Mouse (Mus musculus): ENCODE data around the gene Chrnb1.

The Chrnb1 gene

GRCm38 (mm10) chr11:69774961-69775360 is 20.8 kb downstream of the Chrnb1 start:
- DNase-seq (ENCODE audit: low spot score in 2 of 2) = no peak

DNA sequence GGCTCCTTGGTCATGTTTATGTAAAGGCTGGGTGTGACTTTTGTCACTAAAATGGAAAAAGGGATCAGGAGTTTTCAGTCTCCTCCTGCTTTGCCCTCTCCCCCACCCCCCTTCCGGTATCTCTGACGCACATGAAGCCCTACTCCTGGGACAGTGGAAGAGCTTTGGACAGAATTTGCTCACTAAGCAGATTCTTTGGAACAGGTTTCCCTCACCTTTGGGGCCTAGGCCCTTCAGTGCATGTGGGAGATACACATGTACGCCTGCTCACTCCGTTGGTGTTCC is 28.2 kb downstream of the Chrnb1 start:
- no peak for DNase-seq (ENCODE audit: low spot score in 2 of 2)

DNA sequence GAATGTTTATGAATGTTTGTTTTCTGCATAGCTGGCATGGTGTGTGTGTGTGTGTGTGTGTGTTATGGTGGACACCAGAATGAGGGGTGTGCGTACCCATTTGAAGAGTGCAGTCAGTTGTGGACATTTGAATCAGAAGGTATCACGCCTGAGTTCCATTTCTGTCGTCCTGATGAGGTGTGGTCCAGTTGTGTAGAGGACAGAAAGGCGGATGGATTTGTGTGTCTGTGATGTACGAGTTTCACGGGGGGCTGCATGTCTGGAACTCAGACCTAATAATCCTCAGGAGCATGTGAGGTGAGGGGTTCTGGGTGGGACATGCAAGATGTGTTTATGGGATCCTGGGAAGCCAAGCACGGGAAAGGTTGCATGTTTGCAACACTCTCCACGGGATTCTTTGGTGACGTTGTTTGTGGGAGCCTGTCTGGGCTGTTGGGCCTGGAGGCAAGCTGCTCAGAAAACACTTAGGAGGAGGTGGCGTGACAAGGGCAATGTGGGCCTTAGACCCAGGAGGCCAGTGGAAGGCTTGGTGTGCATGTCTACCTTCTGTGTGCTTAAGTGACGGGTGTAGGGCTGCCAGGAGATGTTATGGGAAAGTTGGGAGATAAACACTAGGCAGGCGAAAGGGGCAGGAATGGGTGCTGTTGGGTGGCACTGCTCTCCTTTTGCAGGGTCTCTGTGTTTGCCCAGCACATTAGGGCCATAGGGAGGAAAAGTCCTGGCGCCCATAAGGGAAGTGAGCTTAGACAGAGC is 28.7 kb downstream of the Chrnb1 start:
- DNase-seq (ENCODE audit: low spot score in 2 of 2) = no peak

- DNase-seq (ENCODE audit: low spot score in 2 of 2) = peak; percentile 53 to 71
These were observed 29.6 kb downstream of the Chrnb1 start for GRCm38 (mm10) chr11:69766126-69766609.

GRCm38 (mm10) chr11:69765221-69766125 is 30.3 kb downstream of the Chrnb1 start, which contains the start of gene Zbtb4:
Gene Zbtb4, plus strand, starts transcription at chr11:69765912.
- DNase-seq (ENCODE audit: low spot score in 2 of 2) = no peak

DNA sequence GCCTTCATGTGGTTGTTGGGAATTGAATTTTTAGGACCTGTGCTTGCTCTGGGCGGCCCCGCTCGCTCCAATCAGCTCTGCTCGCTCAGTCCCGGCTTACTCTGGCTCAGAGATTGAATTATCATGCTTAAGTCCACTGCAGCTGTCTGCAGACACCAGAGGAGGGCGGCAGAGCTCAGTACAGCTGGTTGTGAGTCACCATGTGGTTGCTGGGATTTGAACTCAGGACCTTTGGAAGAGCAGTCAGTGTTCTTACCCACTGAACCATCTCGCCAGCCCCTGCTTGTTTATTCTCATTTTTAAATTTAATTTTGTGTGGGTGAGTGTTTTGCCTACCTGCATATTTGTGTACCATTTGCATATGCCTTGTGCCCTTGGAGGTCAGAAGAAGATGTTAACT is 32.2 kb downstream of the Chrnb1 start:
- no peak for DNase-seq (ENCODE audit: low spot score in 2 of 2)

GRCm38 (mm10) chr11:69761868-69762267 is 33.9 kb downstream of the Chrnb1 start, which contains the start of gene Slc35g3:
Gene Slc35g3, minus strand, starts transcription at chr11:69761968.
- DNase-seq (ENCODE audit: low spot score in 2 of 2) = no peak

- DNase-seq (ENCODE audit: low spot score in 2 of 2) = no peak
These were observed 34.9 kb downstream of the Chrnb1 start for GRCm38 (mm10) chr11:69760901-69761200.

GRCm38 (mm10) chr11:69760160-69760900 is 35.4 kb downstream of the Chrnb1 start:
- no peak for DNase-seq (ENCODE audit: low spot score in 2 of 2)

- DNase-seq (ENCODE audit: low spot score in 2 of 2) = peak; percentile 73 to 74
These were observed 36.6 kb downstream of the Chrnb1 start for GRCm38 (mm10) chr11:69758971-69759721.

- peak; percentile 95 to 97 for DNase-seq (ENCODE audit: low spot score in 2 of 2)
These were observed 37.2 kb downstream of the Chrnb1 start, which contains the start of gene Polr2a for GRCm38 (mm10) chr11:69758478-69758970. Gene Polr2a, minus strand, starts transcription at chr11:69758637.

DNA sequence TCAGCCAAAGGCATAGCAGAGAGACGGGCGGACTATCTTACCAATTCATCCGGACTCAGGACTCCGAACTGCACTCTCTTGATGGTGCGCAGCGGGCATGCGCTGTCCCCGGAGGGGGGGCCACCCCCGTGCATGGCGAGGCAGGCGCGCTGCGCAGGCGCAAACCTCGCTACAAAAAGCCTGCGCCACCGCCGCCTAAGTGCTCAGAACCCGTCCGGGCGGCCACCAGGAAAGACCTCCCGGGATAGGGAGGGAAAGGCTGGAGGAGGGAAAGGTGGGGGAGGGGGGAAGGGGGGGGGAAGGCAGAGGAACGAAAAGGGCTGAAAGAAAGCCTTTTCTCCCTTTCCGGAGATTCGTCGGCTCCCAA is 37.7 kb downstream of the Chrnb1 start:
- peak; percentile 91 to 96 for DNase-seq (ENCODE audit: low spot score in 2 of 2)

- DNase-seq (ENCODE audit: low spot score in 2 of 2) = no peak
These were observed 38.2 kb downstream of the Chrnb1 start for GRCm38 (mm10) chr11:69757303-69758089.

- DNase-seq (ENCODE audit: low spot score in 2 of 2) = no peak
These were observed 41.0 kb downstream of the Chrnb1 start for GRCm38 (mm10) chr11:69754701-69755100.

DNA sequence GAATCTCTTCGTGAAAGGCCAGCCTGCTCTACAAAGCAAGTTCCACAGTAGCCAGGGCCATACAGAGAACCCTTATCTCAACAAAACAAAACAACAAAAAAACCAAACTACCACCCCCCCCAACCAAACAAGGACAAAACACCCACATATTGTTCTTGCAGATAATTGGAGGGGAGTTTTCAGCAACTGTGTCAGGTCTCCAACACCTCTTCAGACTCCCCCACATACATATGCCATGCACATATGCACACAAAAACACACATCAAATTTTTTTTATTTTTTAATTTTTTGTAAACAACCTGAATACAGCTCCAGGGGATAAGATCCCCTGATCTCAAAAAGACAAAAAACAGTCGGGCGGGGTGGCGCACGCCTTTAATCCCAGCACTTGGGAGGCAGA is 41.5 kb downstream of the Chrnb1 start:
- no peak for DNase-seq (ENCODE audit: low spot score in 2 of 2)

GRCm38 (mm10) chr11:69752686-69753085 is 43.1 kb downstream of the Chrnb1 start:
- DNase-seq (ENCODE audit: low spot score in 2 of 2) = no peak

DNA sequence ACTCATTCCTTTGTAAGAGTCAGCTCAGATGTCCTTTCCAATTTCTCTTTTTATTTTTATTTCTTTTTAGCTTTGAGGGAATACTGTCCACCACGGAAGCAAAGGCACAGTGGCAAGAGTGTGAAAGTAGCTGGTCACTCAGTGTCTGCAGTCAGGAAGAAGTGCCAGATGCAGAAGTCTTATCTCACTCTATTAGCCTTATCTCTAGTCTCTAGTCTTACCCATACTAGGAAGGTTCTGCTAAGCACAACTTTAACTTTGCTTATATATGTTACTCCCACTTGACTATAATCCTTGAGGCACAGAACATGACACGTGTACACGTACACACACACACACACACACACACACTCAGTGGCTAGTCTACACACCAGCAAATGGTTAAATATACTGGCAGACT is 44.1 kb downstream of the Chrnb1 start:
- DNase-seq (ENCODE audit: low spot score in 2 of 2) = no peak
